Mouse (Mus musculus) brain, embryonic 14.5 days (tissue): ENCODE measurements around the gene Stambp. TPM values are rescaled to one million over a fixed set of nuclear protein-coding genes. Genes with fewer than 3 reads are reported as not detected.
"Not testable (repeated sequence)": the region's sequence is repeated elsewhere in the genome, so short reads cannot be mapped to it uniquely, and the experiment has no call there.

ENCODE experiments used
- DNase-seq: peaks from one replicate; pipeline ENCODE4 v3.0.0-alpha.2; 2011; ENCODE audit warnings: low read depth
- CTCF ChIP-seq: fragments of 200-500 bp; IDR thresholded peaks from 2 replicates; pipeline ENCODE4 v1.5.1; 2012; ENCODE audit warnings: inconsistent platforms, mild to moderate bottlenecking, moderate library complexity, borderline replicate concordance; ENCODE audit not compliant: insufficient read depth, insufficient read length; ENCODE audit errors: extremely low read depth
- POLR2A ChIP-seq: fragments of 200-500 bp; IDR thresholded peaks from 2 replicates; pipeline ENCODE4 v1.6.1; 2012; ENCODE audit warnings: mild to moderate bottlenecking, inconsistent platforms, borderline replicate concordance; ENCODE audit not compliant: poor library complexity, insufficient read depth, insufficient read length, severe bottlenecking; ENCODE audit errors: extremely low read depth
- polyA plus RNA-seq: library from polyadenylated mRNA; depleted of rRNA; stranded (reverse); fragments of >200 nt; gene quantifications from 2 replicates; pipeline ENCODE4 v1.2.3, GENCODE M21; 2012

The Stambp gene
- polyA plus RNA-seq, 1 experiment: 44.1 TPM

DNA sequence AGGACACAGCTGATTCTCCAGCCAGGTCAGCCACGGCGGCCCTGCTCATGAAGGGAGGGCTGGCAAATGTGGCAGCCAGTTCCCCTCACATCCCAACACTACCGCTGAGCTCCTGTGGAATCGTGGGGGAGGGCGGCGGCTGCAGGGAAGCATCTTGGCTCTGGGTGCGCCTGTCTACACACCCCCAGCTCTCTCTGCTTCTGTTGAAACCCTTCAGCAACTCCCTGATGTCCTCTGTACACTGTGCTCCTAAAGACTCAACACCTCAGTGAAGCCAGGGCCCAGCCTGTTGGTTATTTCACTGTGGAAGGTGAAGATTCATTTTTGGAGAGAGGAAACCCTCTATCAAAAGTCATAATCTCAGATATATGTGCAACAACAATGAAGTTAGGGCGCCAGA, 19.5 kb upstream of the Stambp start:
- no peak for DNase-seq
- no peak for TF ChIP-seq POLR2A
- TF ChIP-seq CTCF: no peak

DNA sequence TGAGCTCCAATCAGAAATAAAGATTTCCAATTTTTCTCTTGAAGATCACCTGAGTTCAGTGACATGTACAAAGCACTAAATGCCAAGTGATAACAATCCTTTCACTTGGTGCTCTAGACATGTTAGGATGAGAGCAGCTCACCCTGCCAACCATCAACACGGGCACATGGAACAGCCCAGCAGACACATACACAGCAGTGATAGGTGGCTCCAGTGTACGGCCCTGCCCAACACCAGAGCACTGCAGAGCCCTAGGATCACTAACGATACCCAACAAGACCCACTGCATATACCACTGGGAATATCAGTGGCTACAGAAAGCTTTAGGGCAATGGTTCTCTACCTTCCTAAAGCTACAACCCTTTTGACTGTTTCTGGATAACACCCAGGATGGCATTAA, 17.8 kb upstream of the Stambp start:
- DNase-seq: no peak
- TF ChIP-seq CTCF (no peak), POLR2A (no peak)

DNA sequence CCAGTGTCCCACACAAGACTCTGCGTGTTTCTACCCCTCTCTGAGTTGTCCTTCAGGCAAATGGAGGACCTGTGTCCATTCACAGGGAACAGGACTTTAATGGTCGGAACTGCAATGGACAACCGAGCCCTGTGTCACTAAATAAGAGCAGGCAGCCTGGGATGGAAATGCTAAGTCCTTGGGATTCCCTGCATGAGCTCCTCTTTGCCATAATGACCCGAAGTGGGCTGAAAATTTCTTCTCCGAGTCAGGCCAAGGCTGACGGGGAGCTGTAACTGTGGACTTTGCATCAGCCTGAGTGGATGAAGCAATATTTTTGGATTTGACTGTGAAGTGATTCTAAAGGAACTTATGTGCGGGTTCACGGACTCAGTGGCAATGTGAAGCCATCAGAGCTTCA, 14.7 kb upstream of the Stambp start:
- not testable (repeated sequence) for DNase-seq

DNA sequence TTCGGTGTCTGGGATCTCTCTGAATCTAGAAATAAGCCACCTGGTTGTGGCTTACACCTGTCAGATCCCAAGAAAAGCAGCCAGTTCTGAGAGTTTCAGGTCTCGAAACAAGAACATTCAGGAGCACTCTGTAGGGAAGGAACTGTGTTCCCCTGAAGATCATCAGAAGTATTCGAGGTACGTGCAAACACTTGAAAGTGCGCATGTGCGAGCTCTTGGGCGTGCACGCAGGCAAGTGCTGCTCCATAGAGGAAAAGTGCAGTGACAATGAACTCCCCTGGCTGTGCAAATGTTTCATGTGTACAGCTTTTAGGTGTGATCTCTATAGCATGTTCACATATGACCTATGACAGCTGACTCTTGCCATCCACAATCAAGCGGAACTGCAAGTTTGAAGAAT, 12.8 kb upstream of the Stambp start:
- not testable (repeated sequence) for DNase-seq

DNA sequence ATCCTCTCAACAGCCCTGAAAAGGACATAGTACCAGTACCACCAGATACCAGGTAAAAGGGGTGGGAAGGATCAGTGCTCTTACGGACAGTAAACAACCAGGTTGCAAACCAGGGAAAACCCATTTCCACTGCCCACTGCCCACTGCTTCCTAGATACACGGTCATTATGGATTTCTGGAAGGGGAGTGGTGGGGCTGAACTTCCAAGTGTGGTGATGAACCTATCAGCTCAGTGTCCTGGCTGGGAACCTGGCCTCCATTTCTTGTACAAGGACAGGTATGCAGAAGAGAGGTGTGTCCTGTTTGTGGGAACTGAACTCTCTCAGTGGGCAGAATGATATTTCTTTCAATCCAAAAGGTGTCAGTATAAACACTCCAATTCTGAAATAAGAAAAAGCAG, 11.1 kb upstream of the Stambp start:
- DNase-seq: no peak
- no peak for TF ChIP-seq CTCF
- TF ChIP-seq POLR2A: no peak

DNA sequence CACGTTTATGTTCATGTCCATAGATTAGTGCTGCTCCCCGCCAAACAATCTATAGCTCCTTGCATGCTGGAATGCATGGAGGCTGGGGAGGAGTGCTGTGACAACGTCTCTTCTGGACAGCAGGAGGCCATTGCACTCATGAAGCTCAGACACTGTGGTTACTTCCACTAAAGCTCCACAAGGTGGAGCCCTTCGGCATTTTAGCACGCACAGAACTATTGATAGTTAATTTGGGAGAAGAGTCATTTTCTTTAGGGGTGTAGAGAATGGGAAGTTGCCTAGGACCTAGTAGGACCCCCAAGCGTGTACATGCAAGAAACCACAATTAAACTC, 10.4 kb upstream of the Stambp start:
- TF ChIP-seq CTCF (peak; percentile 85), POLR2A (no peak)
- peak; percentile 84 for DNase-seq

DNA sequence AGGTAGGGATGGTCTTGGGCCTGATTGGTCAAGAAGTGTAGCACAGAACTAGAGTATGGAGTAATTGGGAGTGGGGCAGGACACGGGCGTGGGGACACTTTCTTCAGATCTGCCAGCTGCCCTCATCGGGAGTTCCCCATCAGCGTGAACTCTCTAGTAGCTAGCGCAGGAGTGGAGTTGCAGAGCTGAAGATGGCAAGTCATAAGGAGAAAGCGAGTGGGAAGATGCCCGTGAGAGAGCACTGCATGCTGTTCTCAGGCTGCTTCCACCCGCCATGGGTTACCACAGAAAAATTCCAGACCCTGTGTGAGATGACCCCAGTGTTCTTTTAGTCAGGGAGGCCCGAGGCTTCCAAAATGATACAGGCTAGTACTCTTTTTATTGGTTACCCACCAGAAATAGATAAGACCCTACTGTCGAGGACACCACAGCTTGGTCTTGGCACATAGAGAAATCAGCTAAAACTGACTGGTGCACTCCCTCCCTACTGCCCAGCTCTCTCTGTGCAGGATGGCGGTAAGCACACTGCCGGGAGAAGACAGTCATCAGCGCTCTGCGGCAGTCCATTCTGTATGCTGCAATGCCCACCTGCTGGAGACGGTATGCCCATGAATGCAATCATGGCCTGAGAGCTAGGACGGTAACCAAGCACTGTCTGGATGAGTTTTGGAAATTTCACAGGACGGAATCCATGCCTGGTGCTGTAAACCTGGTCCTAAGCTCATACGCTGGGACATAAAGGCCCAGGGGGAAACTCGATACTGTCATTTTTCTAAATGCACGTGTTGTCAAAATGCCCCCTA, 9.8 kb upstream of the Stambp start:
- TF ChIP-seq CTCF: no peak
- no peak for TF ChIP-seq POLR2A
- DNase-seq: no peak

DNA sequence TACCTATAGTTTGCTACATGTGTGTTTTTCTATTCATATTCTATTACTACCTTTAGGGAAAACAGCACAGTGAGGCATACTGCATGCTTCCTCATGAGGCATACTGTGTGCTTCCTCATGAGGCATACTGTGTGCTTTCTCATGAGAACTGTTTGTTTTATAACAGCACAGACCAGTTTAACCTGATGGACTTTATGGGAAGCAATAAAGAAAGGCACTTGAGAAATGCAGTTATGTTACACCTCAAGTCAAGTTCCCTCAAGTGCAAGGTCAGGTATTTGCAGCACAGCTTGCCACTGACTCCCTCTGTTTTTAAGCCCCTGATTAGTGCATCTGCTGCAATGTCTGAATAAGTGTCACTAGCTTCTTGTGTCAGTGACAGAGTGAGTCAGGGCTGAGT, 5.0 kb upstream of the Stambp start:
- DNase-seq: no peak
- TF ChIP-seq POLR2A (no peak), CTCF (no peak)

DNA sequence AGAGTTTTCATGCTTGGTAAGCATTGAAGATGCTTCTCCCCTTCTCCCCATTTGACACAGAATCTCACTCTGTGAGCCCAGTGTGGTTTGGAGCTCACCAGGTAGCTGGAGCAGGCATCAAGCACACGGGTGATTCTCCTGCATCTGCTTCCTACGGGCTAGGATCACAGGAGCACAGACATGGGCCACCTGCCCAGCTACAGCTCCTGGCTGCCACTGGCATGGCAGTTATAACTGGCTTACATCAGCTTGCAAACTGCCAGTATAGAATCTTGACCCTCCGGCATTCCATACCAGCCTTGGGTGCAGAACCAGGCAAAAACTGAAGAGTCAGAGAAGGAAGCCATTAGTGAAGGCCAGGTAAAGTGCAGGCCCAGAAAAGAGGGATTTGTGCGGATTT, 3.1 kb upstream of the Stambp start:
- no peak for DNase-seq
- no peak for TF ChIP-seq POLR2A
- no peak for TF ChIP-seq CTCF

DNA sequence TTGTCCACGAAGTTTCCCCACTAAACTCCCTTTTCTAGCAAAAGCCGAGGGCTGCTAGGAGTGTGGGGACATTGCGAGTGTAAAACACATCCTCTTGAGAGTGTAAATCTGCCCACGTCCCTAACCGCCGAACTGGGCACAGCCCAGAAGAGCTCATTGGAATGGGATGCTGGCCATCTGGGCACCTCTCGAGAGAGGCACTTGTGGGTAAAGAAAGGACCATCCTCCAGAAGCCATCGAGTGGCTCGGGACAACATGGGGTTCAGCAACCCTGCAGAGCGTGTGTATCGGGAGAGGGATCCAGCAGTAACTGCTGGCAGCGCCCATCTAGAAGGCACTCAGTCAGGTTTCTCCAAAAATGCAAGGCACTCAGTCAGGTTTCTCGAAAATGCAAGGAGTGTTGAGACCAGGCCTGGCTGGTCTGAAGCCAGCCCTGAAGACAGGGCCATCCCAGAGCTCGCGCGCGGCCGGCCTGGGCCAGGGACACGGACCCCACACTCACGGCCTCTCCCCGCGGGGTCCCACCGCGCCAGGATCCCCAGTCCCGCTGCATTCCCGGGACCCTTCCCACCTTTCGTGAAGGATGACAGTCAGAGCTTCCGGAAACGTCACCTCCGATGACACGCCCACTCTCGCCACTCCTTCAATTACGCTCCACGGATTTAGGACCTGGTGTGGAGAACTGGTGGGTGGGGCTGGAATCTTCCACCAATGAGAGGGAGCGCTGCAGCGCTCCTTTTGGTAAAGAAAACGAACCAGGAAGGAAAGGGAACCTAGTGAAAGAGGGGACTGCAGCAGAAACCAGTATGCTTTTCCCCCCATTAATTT, 475 bp downstream of the Stambp start:
- TF ChIP-seq POLR2A (no peak; the same call in 1 of the 2 replicates), CTCF (no peak)
- peak; percentile 98 for DNase-seq

DNA sequence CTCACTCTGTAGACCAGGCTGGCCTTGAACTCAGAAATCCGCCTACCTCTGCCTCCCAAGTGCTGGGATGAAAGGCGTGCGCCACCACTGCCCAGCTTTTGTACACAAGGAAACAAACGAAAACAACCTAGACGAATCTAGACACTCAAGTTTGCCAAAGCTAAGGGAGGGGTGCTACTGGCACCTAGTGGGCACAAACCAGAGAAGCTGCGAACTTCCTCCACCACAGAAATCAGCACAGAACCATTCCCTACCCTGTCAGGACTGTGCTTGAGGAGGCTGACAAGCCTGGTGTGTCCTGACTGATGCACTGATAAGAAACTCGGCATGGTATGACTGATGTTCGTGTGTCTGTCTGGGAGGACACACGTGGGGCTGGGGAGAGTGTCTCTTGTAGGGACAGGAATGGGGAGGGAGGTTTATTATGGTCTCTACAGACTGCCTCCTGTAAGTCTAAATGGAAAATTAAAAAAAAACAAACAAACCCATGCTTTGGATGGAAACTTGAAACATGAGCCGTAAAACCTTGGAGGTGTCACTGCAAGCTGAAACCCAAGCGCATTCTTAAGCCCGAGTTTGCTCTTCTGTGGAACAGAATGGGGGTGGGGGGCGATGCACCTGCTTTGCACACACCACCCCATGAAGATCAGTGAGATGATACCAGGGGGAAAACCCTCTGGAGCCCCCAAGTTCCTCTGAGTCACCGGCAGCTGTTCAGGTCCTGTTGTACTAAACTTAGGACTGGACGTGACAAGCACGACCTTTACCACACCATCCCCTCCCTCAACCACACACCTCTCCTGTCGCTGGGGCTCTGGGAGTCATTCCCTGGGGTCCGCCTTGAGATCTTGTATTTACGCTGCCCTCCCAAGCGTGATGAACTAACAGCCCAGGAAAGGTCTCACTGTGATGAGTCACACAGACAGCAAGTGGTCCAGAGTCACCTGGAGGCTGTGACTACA, 3.3 kb downstream of the Stambp start:
- peak; percentile 17 for DNase-seq

DNA sequence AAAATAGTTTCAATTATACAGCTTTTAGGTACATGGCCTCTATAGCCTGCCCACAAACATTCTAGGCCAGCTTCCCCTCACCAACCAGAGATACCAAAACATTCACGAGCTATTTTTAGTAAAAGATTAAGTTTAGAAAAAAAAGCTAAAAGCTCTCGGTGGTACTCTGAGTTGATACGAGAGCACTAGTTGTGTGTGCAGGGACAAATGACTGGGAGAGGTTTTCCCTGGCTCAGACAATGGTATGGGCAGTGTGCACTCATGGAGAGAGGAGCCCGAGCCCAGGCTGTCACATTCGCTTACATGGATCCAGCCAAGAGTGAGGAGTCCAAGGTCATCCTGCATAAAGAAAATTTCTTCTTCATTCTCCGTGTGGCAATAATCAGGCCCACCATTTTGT, 16.6 kb downstream of the Stambp start:
- DNase-seq: no peak
- TF ChIP-seq CTCF (no peak), POLR2A (no peak)

More for the DNA sequence above, 3.3 kb downstream of the Stambp start:
- no peak; the same call in 1 of the 2 replicates for TF ChIP-seq CTCF
- TF ChIP-seq POLR2A: no peak
